Mouse (Mus musculus) effector memory CD4-positive, alpha-beta T cell, adult 7 months (primary cell): ENCODE data around the gene Btg3. TPM values are rescaled to one million over a fixed set of nuclear protein-coding genes. Genes with fewer than 3 reads are reported as not detected.

Experiments
- polyA plus RNA-seq: library from polyadenylated mRNA; unstranded; fragments of 100-300 nt; shearing (Covaris generic); gene quantifications from one replicate; pipeline ENCODE4 v1.2.1, GENCODE M21; 2017

Gene Btg3
- polyA plus RNA-seq = 191 TPM

GRCm38 (mm10) chr16:78376745-78377570, at the start of gene Btg3:
TSS of gene Btg3 (minus strand) at chr16:78377192.

GRCm38 (mm10) chr16:78301183-78301830, 75.7 kb downstream of the Btg3 start, which contains the start of gene Cxadr:
TSS of gene Cxadr (plus strand) at chr16:78301489.

Other genes with a start within 250 kb of the Btg3 start
- gene Cxadr, start 75.7 kb downstream of the Btg3 start, polyA plus RNA-seq = 1.6 TPM
- gene D16Ertd472e, start 199.5 kb upstream of the Btg3 start, polyA plus RNA-seq = 197 TPM